In genomic region chr2:121809126-121809525, GRCm38 (mm10) we compare ENCODE assay signal across 32 mouse cellular contexts. TPM values are rescaled to one million over a fixed set of nuclear protein-coding genes. Genes with fewer than 3 reads are reported as not detected.
"Had no signal": no experiment of that assay in that cellular context is flagged by ENCODE, and none has a peak within 500 bp of the region (broad histone marks: within the 10 kb centered on the region; RNA-seq: fewer than 3 reads in every experiment).

No protein-coding gene starts in this region.

- H3K4me3 ChIP-seq: left cerebral cortex, adult 2 months; limb, embryonic 10.5 days; limb, embryonic 12.5 days; limb, embryonic 13.5 days; limb, embryonic 15.5 days; liver, embryonic 12.5 days; liver, embryonic 13.5 days; liver, embryonic 15.5 days; lung, embryonic 15.5 days; megakaryocyte, embryonic 14.5 days; midbrain, embryonic 10.5 days; midbrain, embryonic 12.5 days; midbrain, embryonic 13.5 days; myocyte; neural tube, embryonic 12.5 days had no signal

- H3K4me2 ChIP-seq: limb, embryonic 12.5 days; limb, embryonic 13.5 days; limb, embryonic 15.5 days; liver, embryonic 11.5 days; liver, embryonic 12.5 days; liver, embryonic 13.5 days; liver, embryonic 15.5 days; lung, embryonic 14.5 days; lung, embryonic 15.5 days; midbrain, embryonic 12.5 days; midbrain, embryonic 13.5 days; neural tube, embryonic 12.5 days had no signal

- H3K36me3 ChIP-seq: limb, embryonic 10.5 days; limb, embryonic 12.5 days; limb, embryonic 13.5 days; limb, embryonic 15.5 days; liver, embryonic 12.5 days; liver, embryonic 13.5 days; liver, embryonic 15.5 days; lung, embryonic 15.5 days; midbrain, embryonic 10.5 days; midbrain, embryonic 12.5 days; midbrain, embryonic 13.5 days; neural tube, embryonic 12.5 days had no signal

- ATAC-seq: liver, embryonic 12.5 days; liver, postnatal 0 days; lung, postnatal 0 days; midbrain, embryonic 13.5 days; midbrain, embryonic 16.5 days had no signal

- H3K27ac ChIP-seq: left cerebral cortex, adult 2 months; limb, embryonic 10.5 days; limb, embryonic 12.5 days; limb, embryonic 13.5 days; limb, embryonic 15.5 days; liver, embryonic 12.5 days; liver, embryonic 13.5 days; liver, embryonic 14.5 days; liver, embryonic 15.5 days; lung, embryonic 15.5 days; macrophage; midbrain, embryonic 10.5 days; midbrain, embryonic 12.5 days; midbrain, embryonic 13.5 days; neural tube, embryonic 12.5 days had no signal

- H3K9ac ChIP-seq: limb, embryonic 12.5 days; limb, embryonic 13.5 days; limb, embryonic 15.5 days; liver, embryonic 12.5 days; liver, embryonic 13.5 days; liver, embryonic 14.5 days; liver, embryonic 15.5 days; liver, postnatal 0 days; lung, embryonic 14.5 days; lung, embryonic 15.5 days; midbrain, embryonic 12.5 days; midbrain, embryonic 13.5 days; neural tube, embryonic 12.5 days had no signal

- H3K9me3 ChIP-seq: limb, embryonic 10.5 days; limb, embryonic 12.5 days; limb, embryonic 13.5 days; limb, embryonic 15.5 days; liver, embryonic 12.5 days; liver, embryonic 13.5 days; liver, embryonic 15.5 days; lung, embryonic 15.5 days; megakaryocyte, embryonic 14.5 days; midbrain, embryonic 10.5 days; midbrain, embryonic 12.5 days; midbrain, embryonic 13.5 days; neural tube, embryonic 12.5 days had no signal

- DNase-seq: left cerebral cortex, postnatal 4 days; liver; liver, embryonic 13.5 days; liver, postnatal 0 days; lung, adult 18-20 months; lung, adult 2 months; lung, embryonic 14.5 days; lung, postnatal 10 days; lung, postnatal 14 days; lung, postnatal 36 days; lung, postnatal 4 days; midbrain, embryonic 14.5 days had no signal

RNA-seq across cellular contexts. Expression of gene Frmd5, which starts 2.2 kb away (rescaled TPM):
- polyA plus RNA-seq: liver, adult 2 months; macrophage had no signal
